Mouse (Mus musculus): ENCODE measurements around the gene Setmar. TPM values are rescaled to one million over a fixed set of nuclear protein-coding genes. Genes with fewer than 3 reads are reported as not detected.

Gene Setmar
- polyA plus RNA-seq, 1 experiment, result 1.3 TPM

DNA sequence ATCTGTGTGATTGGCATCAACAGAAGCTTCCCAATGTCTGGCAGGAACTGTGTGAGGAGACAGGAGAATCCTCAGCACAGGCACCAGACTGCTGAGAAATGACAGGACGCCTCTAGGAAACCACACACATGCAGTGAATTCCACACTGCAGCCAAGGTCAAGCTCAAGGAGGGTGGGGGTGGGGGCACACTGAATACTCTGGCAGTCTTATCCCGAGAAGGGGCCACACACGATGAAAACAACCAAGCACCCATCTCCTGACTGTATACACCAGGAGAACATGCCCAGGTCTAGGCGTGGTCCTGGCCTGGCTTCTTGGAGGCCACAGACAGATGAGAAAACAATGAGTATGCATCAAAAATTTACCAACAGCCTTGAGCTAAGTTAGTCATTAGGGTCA is 45.5 kb downstream of the Setmar start:
- DNase-seq (ENCODE audit: low read depth in 1 of 2, low spot score in 2 of 2), result no peak
- no peak overlapping the region for H3K4me3 ChIP-seq (ENCODE audit: extremely low read depth, insufficient read depth, insufficient read length)
- no peak overlapping the region for H3K27ac ChIP-seq (ENCODE audit: insufficient read depth, low read length)
- no peaks in the 10 kb centered on the region for H3K4me1 ChIP-seq (ENCODE audit: control insufficient read depth, insufficient read depth, insufficient read length)
- peaks cover 6% of the 10 kb centered on the region for H3K36me3 ChIP-seq (ENCODE audit: control insufficient read depth, insufficient read depth, low read length)
- no peaks in the 10 kb centered on the region for H3K27me3 ChIP-seq (ENCODE audit: control insufficient read depth, insufficient read depth, low read length)
- TF ChIP-seq POLR2A (IDR thresholded peaks at IDR 0.05; ENCODE audit: low read depth, low read length) (no peak), CTCF (IDR thresholded peaks at IDR 0.05; ENCODE audit: extremely low read depth, insufficient read depth, insufficient read length, insufficient replicate concordance) (no peak)
- 91% methylated on average over 4 of the region's 4 CpGs for WGBS

DNA sequence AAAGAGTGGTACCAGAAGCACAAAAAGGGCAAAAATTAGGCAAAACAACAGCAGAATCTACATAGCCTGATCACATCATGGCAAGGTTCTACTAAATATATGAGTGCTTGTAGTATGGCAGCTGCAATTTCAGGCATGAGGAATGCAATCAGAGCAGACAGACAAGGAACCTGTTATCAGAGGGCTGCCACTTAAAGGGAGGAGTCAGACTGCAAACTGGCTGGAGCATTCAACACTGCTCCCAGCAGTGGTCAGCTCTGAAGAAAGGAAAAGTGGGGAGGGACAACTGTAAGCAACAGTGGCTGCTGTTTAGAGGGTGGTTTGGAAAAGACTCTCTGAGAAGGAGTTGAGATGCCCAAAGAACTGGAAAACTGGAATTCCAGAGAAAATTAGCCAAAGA is 46.8 kb downstream of the Setmar start:
- TF ChIP-seq CTCF (IDR thresholded peaks at IDR 0.05; ENCODE audit: extremely low read depth, insufficient read depth, insufficient read length, insufficient replicate concordance), result no peak
- TF ChIP-seq POLR2A (IDR thresholded peaks at IDR 0.05; ENCODE audit: low read depth, low read length), result no peak
- no peak overlapping the region for H3K4me3 ChIP-seq (ENCODE audit: extremely low read depth, insufficient read depth, insufficient read length)

DNA sequence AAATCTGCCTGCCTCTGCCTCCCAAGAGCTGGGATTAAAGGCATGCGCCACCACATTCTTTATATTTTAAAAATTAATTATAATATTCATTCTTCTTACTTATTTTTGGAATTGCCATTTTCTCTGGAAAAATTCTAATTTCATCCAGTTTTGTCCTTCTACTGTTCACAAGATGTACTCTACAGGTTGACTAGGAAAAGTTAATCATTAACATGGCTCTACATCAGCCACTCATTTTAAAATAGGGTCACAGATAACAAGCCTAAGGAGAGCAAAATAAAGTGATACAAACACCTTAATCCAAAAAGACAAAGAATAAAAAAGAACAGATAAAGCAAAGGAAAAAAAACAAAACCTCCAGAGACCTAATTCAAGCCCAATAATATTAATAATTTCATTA is 50.1 kb downstream of the Setmar start:
- H3K27ac ChIP-seq (ENCODE audit: insufficient read depth, low read length), result no peak overlapping the region
- TF ChIP-seq POLR2A (IDR thresholded peaks at IDR 0.05; ENCODE audit: low read depth, low read length) (no peak), CTCF (IDR thresholded peaks at IDR 0.05; ENCODE audit: extremely low read depth, insufficient read depth, insufficient read length, insufficient replicate concordance) (no peak)
- H3K36me3 ChIP-seq (ENCODE audit: control insufficient read depth, insufficient read depth, low read length), result no peaks in the 10 kb centered on the region; the same call in 1 of the 2 replicates
- H3K4me1 ChIP-seq (ENCODE audit: control insufficient read depth, insufficient read depth, insufficient read length), result no peaks in the 10 kb centered on the region
- WGBS, result 96% methylated on average over 1 of the region's 1 CpGs
- no peak for DNase-seq (ENCODE audit: low read depth in 1 of 2, low spot score in 2 of 2)
- H3K4me3 ChIP-seq (ENCODE audit: extremely low read depth, insufficient read depth, insufficient read length), result no peak overlapping the region
- H3K27me3 ChIP-seq (ENCODE audit: control insufficient read depth, insufficient read depth, low read length), result no peaks in the 10 kb centered on the region

More for the DNA sequence above, 46.8 kb downstream of the Setmar start:
- DNase-seq (ENCODE audit: low read depth in 1 of 2, low spot score in 2 of 2), result no peak
- no peaks in the 10 kb centered on the region for H3K27me3 ChIP-seq (ENCODE audit: control insufficient read depth, insufficient read depth, low read length)
- no peak overlapping the region for H3K27ac ChIP-seq (ENCODE audit: insufficient read depth, low read length)
- H3K4me1 ChIP-seq (ENCODE audit: control insufficient read depth, insufficient read depth, insufficient read length), result no peaks in the 10 kb centered on the region
- H3K36me3 ChIP-seq (ENCODE audit: control insufficient read depth, insufficient read depth, low read length), result peaks cover 6% of the 10 kb centered on the region

DNA sequence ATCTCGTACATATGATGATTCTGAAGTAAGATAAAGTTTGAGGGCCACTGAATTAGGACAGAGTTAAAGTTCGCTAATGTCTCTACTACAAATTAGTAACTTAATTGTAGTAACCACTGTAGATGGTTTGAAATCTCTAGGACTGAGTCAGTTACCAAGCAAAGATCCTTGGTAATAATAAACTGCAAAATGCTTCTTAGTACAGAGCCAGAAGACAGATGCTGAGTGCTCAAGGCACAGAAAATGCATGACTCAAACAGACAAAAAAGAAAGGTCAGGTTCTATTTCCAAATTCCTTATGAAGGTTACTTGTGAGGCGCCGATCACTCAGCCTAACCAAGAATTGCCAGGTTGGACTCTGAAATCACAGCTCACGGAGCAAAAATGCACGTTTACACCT is 53.0 kb downstream of the Setmar start:
- 89% methylated on average over 6 of the region's 6 CpGs for WGBS
- no peak for DNase-seq (ENCODE audit: low read depth in 1 of 2, low spot score in 2 of 2)
- Histone ChIP-seq H3K27ac (ENCODE audit: insufficient read depth, low read length) (no peak overlapping the region), H3K4me1 (ENCODE audit: control insufficient read depth, insufficient read depth, insufficient read length) (no peaks in the 10 kb centered on the region), H3K27me3 (ENCODE audit: control insufficient read depth, insufficient read depth, low read length) (no peaks in the 10 kb centered on the region), H3K36me3 (ENCODE audit: control insufficient read depth, insufficient read depth, low read length) (no peaks in the 10 kb centered on the region), H3K4me3 (ENCODE audit: extremely low read depth, insufficient read depth, insufficient read length) (no peak overlapping the region)
- TF ChIP-seq CTCF (IDR thresholded peaks at IDR 0.05; ENCODE audit: extremely low read depth, insufficient read depth, insufficient read length, insufficient replicate concordance) (no peak), POLR2A (IDR thresholded peaks at IDR 0.05; ENCODE audit: low read depth, low read length) (no peak)

DNA sequence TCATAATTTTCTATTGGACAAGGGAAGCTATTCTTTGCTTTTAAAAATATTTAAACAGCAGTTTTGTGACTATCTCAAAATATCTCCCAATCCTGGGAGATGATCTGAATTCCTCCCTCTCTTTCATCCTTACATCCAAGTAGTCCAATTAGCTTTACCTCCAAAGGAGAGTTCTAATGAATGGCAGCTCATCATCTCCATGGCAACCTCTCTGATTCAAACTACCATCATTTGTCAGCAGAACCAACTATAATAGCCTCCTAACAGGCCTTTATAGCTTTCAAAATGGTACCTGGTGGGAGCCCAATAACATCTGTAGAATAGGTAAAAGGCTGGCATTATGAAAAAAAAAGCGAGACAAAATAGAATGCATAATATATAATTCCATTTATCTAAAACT is 60.6 kb downstream of the Setmar start:
- TF ChIP-seq CTCF (IDR thresholded peaks at IDR 0.05; ENCODE audit: extremely low read depth, insufficient read depth, insufficient read length, insufficient replicate concordance) (no peak), POLR2A (IDR thresholded peaks at IDR 0.05; ENCODE audit: low read depth, low read length) (no peak)
- Histone ChIP-seq H3K27ac (ENCODE audit: insufficient read depth, low read length) (no peak overlapping the region), H3K27me3 (ENCODE audit: control insufficient read depth, insufficient read depth, low read length) (no peaks in the 10 kb centered on the region), H3K4me3 (ENCODE audit: extremely low read depth, insufficient read depth, insufficient read length) (no peak overlapping the region), H3K4me1 (ENCODE audit: control insufficient read depth, insufficient read depth, insufficient read length) (no peaks in the 10 kb centered on the region), H3K36me3 (ENCODE audit: control insufficient read depth, insufficient read depth, low read length) (no peaks in the 10 kb centered on the region)
- no peak for DNase-seq (ENCODE audit: low read depth in 1 of 2, low spot score in 2 of 2)
- 89% methylated on average over 1 of the region's 1 CpGs for WGBS

DNA sequence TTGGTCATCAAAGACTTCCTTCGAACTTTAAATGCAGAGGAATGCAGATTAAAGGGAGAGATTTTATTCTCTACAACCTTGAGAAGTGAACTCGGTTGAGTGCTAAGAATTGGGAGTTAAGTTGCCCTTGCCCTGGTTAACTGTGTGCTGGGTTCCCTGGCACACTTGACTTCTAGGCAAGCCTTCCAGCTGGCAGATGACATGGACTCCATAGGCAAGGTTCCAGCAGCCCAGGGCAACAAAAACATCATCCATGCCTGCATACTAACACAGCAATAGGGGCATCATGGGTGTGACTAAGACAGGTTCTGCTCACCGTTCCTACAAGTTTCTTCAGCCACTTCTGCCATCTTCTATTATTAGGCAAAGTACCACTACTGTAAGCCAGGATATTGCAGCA is 61.8 kb downstream of the Setmar start:
- Histone ChIP-seq H3K27me3 (ENCODE audit: control insufficient read depth, insufficient read depth, low read length) (no peaks in the 10 kb centered on the region), H3K36me3 (ENCODE audit: control insufficient read depth, insufficient read depth, low read length) (no peaks in the 10 kb centered on the region), H3K4me3 (ENCODE audit: extremely low read depth, insufficient read depth, insufficient read length) (no peak overlapping the region), H3K4me1 (ENCODE audit: control insufficient read depth, insufficient read depth, insufficient read length) (no peaks in the 10 kb centered on the region), H3K27ac (ENCODE audit: insufficient read depth, low read length) (no peak overlapping the region)
- no peak for TF ChIP-seq CTCF (IDR thresholded peaks at IDR 0.05; ENCODE audit: extremely low read depth, insufficient read depth, insufficient read length, insufficient replicate concordance)
- WGBS, result 87% methylated on average over 3 of the region's 3 CpGs
- no peak for DNase-seq (ENCODE audit: low read depth in 1 of 2, low spot score in 2 of 2)

Other genes starting within 250 kb of the Setmar start
- 19.1 and 22.5 TPM in 2 replicates for gene Sumf1, start 120.5 kb downstream of the Setmar start, polyA plus RNA-seq (2012; rRNA removed)
- gene Itpr1, start 148.1 kb downstream of the Setmar start, polyA plus RNA-seq (2012; rRNA removed), result 17.6 and 17.9 TPM in 2 replicates